Mouse (Mus musculus): Measurements from ENCODE around the gene Igfbp5. TPM values are rescaled to one million over a fixed set of nuclear protein-coding genes. Genes with fewer than 3 reads are reported as not detected.

The Igfbp5 gene
- total RNA-seq, 2 experiments from 2014 or later = 111 to 142 TPM

DNA sequence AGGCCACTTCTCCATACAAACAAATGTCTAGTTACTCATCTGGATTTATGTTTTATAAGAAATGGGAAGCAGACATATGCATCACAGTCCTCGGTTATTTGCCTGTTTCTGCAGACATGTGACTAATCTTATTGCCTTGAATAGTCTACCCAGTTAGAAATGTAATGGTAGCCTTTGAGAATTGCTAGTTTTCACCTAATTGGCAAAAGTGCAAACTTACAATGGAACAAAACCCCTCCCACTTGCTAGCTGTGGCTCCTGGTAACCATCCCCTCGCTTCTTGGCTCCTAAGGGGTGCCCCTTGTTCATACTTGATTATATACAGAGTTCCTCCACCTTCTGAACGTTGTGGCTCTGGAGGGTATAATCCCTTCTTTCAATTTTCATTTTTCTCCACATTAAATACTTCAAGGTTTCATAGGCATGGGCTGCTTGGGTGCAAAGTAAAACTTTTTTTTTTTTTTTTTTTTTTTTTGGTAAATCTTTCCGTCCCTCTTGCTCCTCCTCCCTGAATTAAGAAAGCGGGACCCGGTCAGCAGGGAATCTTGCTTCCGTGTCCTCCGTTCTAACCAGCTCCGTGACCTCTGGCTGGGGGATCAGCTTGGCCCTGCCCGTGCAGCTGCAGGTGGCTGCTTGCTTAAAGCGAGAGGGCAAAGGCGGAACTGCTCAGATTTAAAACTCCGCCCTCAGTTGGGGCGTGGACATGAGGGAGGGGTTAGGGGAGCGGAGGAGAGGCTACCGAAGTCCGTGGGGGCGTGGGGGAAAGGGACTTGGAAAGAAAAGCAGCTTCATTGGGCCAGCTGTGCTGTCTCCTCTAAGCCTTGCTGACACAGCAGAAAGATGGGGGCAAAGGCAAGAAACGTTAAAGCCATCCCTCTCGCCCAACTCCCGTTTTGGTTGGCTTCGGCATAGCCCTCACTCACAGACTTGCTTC is 4.7 kb downstream of the Igfbp5 start:
- DNase-seq (ENCODE audit: low spot score in 2 of 2) = peak; percentile 31 to 51

DNA sequence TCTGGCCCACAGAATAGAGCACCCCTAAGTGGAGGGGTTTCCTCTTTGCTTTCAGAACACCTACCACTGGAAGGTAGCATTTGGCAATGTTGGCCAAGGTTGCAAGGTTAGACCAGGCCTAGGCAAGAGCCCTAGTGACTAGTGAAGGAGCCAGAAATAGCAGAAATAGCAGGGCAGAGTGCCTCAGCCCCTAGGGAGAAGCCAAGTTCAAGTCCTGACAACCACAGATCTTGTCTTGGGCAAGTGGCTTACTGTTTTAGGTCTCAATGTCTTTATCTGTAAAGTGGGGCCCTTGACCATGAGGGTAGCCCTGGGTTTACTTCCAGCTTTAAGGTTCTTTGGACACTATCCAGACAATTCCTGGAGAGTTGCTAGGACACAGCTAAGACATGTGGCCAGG is 5.4 kb downstream of the Igfbp5 start:
- no peak for DNase-seq (ENCODE audit: low spot score in 2 of 2)

DNA sequence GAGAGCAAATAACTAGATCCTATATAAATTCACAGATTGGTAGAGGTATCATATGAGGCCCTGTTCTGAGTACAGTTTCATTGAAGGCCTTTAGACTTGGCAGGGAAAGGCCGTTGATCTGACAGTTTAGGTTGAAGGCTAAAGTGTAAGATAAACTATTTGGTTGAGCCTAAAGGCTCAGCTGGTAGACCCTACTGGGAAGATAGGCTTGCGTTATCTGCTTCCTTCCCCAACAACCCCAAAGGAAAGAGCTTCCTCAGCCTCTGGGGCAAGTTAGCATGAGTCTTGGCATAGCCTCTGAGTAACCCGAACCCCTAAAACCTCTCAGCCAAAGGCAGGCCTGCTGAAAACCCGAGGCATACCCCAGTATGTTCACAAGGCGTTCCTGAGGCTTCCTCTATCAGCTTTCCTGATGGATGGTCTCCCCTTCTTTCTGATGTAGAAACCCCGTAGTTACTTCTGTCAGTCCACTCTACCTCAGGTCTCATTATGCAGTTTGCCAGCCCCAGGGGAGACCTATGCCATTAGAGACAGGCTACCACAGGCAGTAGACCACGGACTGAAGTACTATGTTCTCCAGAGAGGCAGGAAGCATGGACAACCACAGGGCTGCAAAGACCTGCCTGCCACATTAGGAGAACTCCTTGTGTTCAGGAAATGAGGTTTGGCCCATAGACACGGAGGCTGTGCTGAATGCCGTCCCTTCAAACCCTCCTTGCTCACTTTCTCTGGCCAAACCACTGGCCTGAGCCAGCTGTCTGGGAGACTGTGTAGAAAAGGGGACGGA is 6.1 kb downstream of the Igfbp5 start:
- DNase-seq (ENCODE audit: low spot score in 2 of 2) = no peak

DNA sequence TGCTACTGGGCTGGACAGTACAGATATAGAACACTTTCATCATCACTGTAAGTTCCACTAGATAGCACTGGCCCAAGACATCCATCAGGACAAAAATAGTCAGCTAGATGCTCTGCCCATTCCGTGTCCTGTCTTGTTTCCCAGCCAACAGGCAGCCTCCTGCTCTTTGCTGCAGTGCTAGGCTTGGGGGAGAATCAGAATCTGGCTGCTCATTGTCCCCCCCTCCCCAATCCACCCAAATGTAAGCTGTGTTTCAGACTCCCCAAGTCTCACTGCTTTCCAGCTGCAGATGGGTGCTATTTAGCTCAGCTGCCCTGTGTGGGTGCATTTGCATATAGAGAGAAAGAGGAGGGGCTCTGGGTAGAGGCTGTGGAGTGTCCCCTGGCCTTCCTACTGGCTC is 7.3 kb downstream of the Igfbp5 start:
- no peak for DNase-seq (ENCODE audit: low spot score in 2 of 2)

DNA sequence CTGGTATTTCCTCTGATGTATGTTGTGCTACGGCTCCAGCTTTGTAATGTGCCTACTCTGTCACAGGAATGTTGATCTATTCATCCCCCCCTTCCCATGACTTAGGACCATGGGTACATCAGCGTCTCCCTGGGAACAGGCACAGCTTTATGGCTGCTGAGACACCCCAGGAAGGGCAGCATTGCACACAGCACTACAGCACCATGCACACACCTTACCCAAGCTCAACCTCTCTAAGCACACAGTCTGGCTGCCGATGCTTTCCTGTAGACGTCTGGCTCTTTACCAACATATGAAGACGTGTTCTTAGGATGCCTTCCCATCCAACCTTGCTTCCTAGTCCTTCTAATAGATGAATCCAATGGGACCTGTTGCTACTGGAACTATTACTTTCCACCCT is 8.3 kb downstream of the Igfbp5 start:
- DNase-seq (ENCODE audit: low spot score in 2 of 2) = no peak

DNA sequence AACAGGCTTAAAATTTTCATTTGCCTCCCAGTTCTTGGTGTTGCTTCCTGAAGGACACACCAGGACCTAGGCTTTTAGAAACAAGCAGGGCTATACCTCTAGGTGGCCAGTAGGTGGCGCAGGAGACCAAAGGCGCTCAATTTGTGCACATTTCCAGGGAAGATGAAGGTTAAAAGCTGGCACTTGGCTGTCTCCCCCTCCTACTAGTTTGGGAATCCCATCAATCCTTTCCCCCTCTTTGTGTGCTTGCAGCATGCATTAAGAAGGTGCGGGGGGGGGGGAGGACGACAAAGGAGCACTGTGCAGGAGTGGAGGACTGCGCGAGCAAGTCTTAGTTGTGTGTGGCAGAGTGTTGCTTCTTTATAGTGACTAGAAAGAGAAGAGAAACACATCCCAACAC is 8.8 kb downstream of the Igfbp5 start:
- DNase-seq (ENCODE audit: low spot score in 2 of 2) = peak in 1 of 2 experiments; percentile 33

DNA sequence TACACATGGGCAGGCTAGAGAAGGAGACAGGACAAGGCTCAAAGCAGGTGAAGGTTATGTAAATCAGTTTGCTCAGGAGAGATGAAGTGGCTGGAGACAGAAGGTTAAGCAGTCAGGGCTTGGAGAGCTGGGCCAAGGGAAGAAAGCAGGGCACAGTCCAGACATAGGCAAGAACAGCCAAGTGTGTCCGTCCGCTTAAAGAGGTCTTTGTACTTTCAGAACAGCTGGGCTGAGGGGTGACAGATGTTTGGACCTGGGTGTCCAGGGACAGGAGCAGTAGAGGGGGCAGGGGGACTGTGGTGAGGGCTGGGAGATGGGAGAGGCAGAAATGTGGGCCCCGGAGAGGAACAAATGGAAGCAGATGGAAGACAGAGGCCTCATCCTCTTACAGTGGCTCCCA is 10.4 kb downstream of the Igfbp5 start:
- DNase-seq (ENCODE audit: low spot score in 2 of 2) = no peak

DNA sequence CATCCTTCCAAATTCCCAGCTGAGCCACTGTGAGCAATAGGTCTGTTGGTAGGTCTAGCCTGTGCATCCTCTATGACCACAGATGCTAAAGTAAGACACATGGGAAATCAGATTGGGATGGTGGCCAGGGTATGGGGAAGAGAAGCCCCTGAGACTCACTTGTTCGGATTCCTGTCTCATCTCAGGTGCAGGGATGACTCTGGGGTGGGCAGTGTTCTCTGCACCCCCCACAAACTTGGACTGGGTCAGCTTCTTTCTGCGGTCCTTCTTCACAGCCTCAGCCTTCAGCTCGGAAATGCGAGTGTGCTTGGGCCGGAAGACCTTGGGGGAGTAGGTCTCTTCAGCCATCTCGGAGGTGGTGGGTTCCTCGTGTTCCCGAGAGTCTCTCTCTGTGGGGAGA is 11.0 kb downstream of the Igfbp5 start:
- no peak for DNase-seq (ENCODE audit: low spot score in 2 of 2)

DNA sequence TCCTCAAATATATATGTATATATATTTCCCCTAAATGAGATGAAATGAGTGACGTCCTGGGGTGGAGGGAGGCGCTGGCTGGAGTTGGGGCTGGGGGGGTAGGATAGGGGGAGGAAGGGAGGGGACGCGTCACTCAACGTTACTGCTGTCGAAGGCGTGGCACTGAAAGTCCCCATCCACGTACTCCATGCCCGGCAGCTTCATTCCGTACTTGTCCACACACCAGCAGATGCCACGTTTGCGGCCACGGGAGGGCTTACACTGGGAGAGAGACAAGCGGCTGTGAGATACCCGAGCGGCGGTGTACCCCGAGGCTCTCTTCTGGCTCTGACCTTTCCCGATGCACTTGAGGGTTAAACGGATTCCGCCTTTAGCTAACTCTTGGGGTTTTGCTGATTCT is 12.4 kb downstream of the Igfbp5 start:
- no peak for DNase-seq (ENCODE audit: low spot score in 2 of 2)

DNA sequence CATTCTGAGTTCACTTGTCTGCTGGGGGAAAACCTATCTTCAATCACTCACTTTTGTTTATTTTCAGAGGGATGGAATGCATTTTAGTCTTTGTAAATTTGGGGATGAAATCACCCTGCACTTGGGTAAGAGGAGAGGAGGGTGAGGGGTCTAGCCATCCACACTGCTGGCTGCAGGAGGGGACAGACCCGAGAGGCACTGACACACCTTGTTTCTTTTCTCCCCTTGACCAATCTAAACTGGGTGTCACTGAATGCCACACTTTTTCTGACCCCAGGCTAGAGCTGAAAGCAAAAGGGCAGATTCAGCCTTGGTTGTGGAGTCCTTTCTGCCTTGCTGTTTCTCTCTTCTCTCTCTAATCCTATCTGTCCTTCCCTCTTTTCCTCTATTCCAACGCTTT is 13.0 kb downstream of the Igfbp5 start:
- DNase-seq (ENCODE audit: low spot score in 2 of 2) = no peak

DNA sequence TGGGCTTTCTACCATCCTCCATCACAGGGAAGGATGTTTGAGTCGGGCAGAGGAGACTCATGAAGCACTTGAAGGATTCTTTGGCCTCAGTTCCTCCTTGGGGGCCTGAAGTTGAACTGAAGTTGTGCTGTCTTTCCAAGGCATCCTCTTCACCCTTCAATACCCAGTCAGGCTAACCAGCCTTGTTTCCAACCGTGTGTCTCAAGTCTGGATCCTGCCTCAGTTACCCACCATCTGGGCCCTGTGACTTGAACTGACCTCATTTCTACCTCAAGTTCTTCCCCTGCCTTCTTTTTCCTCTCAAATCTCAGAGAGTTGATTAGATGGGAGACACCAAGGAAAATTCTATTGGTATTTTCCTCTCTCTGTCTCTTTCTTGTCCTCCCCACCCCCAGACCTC is 14.2 kb downstream of the Igfbp5 start:
- no peak for DNase-seq (ENCODE audit: low spot score in 2 of 2)

DNA sequence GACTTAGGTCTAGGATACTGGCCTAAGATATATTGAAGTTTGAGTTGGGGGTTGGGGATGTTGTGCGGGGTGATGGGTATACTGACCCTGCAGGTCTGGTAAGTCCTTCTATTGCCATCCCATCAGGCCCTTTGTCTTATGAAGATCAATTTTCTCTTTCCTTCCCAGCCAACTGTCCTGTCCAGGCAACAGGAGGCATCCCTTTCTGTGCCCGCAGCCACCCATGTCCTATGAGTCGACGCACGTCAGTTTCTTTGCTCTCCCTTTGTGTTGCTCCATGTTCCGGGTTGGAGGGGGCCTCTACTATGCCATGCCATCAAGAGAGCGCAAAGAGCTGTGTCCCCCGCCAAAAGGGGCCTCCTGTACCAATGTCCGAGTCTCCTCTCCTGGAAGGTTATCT is 14.7 kb downstream of the Igfbp5 start:
- no peak for DNase-seq (ENCODE audit: low spot score in 2 of 2)

DNA sequence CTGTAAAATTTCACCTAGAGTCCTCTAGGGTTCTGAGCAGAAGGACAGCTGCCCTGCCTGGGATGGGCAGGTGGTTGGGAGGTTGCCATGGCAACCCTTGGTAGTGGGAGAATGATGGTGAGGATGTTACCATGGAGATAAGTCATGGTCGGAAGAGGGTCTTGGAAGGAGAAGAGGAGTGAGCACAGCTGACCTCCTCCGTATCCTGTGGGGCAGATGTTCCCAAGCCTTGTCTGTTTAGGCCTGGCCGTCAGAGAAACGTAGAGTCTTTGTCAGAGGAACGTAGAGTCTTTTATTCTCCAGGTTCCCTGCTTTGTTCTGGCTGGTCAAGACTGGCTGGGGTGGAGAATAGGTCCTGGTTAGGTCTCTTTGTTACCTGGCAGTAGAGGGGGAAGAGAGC is 15.8 kb downstream of the Igfbp5 start:
- no peak for DNase-seq (ENCODE audit: low spot score in 2 of 2)

DNA sequence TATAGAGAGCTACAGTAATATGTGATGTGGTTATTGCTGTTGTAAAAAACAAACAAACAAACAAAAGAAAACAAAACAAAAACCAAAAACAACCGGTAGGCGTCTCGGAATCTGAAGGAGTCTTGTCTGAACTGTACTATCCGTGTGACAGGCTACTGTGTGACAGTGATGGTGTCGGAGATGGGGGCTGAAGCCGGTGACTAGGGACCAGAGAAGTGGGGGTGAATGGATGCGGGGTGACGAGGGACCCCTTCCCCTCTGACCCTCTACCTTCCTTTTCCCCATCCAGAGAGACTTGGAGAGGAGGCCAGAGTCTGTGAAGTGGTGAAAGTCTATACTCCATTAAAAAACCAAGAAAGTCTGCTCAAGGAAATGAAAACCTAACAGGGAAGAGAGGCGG is 16.4 kb downstream of the Igfbp5 start:
- DNase-seq (ENCODE audit: low spot score in 2 of 2) = no peak

DNA sequence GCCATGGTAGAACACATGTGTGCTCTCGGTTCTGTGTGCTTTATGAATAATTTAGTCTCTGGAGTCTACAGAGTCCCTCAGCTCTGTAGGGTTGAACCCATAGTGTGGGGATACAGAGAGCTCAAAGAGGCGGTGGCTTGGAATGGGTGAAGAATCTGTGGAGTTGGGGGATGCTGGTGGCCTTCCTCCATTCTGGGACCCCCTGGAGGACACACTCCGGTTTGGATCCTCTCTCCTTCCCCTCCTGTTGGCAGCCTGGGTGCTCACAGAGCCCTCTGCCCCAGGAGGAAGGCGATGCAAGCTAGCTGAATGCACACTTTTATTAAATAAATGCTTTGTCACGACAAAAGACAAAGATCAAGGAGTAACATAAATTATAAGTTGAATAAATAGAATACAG is 17.1 kb downstream of the Igfbp5 start:
- no peak for DNase-seq (ENCODE audit: low spot score in 2 of 2)

DNA sequence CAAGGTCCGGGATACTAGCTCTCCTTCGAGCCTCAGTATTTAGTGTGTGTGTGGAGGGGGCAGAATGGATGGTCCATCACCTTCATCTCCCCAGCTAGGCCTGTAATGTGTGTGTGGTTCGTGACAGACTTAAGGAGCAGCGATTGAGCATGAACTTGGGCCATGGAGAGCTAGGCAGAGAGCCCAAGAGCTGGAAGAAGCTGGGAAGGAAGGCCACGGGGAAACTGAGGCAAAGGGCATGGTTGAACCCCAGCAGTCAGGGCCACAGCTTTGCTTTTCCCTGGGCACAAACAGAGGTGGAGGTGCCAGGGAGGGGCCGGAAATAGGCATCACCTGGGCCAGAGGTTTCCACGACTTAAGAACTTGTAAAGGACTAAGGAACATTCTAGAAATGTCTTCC is 17.5 kb downstream of the Igfbp5 start:
- DNase-seq (ENCODE audit: low spot score in 2 of 2) = no peak

DNA sequence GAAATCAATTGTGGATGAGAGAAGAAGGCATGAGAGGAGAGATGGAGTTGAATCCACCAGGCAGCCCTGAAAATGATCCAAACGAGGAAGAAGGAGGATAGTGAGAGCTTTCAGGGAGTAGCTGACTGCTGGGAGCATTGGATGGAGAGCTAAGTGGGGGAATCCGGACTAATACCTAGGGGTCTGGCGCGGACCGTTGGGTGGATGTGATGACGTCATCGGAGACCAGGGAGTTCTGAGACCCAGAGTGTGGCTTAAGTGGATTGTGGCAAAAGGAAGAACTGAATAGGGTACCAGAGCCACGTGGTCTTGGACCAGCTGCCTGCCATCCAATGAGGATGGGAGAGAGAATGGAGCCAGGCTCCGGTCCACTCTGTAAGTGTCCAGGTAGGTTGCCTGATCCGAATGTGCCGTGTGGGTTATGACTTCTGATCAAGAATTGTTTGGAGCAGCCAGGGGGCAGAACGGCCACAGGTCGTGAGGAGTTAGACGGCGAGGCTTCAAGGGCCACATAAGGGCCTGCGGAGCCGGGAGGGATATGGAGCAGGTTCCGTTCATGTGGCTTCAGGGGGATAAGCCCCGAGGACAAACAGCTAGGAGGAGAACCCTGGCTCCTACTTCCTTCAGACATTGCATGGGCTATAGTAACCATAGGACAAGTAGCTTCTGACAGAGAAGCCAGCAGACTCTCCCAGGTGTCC is 18.3 kb downstream of the Igfbp5 start:
- DNase-seq (ENCODE audit: low spot score in 2 of 2) = no peak

DNA sequence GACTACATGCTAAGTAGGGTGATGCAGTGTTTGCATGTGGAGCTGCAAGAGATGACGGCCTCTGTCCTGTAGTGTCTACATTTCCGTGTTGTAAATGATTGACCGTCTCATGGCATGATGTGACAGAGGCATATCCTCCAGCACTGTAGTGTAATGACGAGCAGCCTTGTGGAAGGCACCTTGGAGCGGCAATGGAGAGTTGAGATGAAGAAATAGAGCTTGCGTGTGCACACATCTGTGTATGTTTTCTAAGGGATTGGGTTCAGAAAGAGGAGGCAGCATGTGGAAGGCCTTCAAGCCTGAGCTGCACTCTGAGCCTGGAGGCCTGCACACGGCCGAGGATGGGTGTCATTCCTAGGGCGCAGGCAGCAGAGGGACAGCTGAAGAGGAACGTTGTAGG is 19.0 kb downstream of the Igfbp5 start:
- DNase-seq (ENCODE audit: low spot score in 2 of 2) = no peak

DNA sequence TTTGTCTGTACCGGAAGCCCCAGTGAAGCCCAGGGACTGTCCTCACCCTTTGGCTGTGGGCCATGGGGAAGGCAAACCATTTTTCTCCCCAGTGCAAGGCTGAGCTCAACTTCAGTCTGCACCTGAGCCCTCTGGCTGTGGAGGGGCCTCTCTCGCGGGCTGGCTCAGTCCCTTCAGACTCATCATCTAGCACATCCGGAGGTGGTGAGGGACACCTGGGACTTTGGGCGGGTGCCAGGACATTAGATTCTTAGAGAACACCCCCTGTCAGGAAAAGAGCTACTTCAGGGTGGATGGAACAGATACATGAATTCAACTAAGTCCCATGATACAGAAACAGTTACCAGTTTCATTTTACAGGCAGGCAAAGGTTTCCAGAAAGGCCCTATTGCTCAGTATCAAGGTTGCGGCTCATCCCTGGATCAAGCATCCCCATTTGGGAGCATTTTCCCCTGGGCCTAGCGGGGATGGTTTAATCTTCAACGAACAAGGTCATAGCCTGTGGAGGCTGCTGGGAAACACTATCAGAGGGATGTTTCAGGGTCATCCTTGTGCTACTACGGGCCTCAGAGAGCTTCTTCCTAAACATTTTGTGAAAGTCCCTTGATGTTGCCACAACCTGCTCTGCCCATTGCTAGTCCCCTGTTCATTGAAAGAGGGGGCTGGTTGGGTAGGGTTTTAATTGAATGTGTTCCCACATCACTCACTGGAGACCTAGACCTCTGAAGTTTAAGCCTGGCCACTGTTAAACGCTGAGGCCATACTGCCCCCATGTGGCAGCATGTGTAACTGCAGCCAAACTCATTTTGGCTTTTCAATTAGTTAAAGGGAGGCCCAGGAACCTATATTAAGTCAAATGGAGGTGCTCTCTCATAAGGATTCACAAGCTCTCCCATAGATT is 20.1 kb downstream of the Igfbp5 start:
- DNase-seq (ENCODE audit: low spot score in 2 of 2) = no peak

DNA sequence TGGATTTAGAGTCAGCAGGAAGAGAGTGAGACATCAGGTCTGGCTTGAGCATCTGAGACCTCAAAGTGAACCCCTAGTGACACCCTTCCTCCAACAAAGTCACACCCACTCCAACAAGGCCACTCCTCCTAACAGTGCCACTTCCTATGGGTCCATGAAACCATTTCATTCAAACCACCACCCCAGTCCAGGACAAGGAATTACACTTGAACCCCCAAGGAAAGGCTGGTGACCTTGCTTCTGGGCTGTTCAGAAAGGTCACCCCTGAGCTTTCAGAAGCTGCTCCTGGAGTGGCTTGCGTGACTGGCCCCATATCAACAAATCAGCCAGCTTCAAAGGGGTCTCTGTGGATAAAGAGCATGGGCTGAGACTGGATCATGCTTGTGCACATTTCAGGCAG is 20.9 kb downstream of the Igfbp5 start:
- no peak for DNase-seq (ENCODE audit: low spot score in 2 of 2)

DNA sequence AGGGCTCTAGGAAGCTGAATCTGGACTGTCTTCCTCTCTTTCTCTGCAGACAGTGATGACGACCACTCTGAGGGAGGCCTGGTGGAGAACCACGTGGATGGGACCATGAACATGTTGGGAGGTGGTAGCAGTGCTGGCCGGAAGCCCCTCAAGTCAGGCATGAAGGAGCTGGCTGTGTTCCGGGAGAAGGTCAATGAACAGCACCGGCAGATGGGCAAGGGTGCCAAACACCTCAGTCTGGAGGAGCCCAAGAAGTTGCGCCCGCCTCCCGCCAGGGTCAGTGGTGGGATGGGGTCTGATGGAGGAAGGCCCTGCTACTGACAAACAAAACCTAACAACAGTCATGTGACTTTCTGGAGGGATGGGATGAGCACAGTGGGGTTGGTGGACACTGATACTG is 25.6 kb downstream of the Igfbp5 start:
- DNase-seq (ENCODE audit: low spot score in 2 of 2) = no peak

Data from adrenal gland, postnatal 4 days (tissue).